Mouse (Mus musculus) olfactory bulb, adult 2 months (tissue): Measurements from ENCODE around the gene Ccl20.

Source experiments
- CTCF ChIP-seq: fragments of 200-500 bp; IDR thresholded peaks from 2 replicates; pipeline ENCODE4 v1.5.1; 2012; ENCODE audit warnings: low read depth, mild to moderate bottlenecking, low read length, moderate library complexity; ENCODE audit not compliant: insufficient read depth
- POLR2A ChIP-seq: fragments of 200-500 bp; IDR thresholded peaks from 2 replicates; pipeline ENCODE4 v1.6.1; 2012; ENCODE audit warnings: mild to moderate bottlenecking, low read depth, low read length, moderate library complexity; ENCODE audit not compliant: insufficient read depth

DNA sequence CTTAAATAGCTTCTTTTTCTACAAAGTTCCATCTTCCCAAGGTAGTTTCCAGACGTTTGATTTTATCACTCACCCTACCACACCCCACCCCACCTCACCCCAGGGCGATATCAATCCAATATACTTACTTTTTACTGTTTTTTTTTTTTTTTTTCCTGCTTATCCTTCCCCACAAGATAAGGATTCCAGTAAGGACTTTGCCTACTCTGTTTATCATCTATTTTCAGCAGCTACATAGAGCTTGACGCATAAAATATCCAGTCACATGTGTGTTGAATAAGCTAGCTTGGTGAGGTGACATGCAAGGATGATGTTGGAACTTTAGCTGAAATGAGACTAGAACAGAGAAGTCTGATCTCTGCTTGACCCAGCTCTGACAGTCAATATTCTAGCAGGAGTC is 47.5 kb downstream of the Ccl20 start:
- TF ChIP-seq CTCF = no peak
- TF ChIP-seq POLR2A = no peak
